Mouse (Mus musculus) kidney, postnatal 10 days (tissue): Measurements from ENCODE around the gene Cdkl4.
"Not testable (repeated sequence)": the region's sequence is repeated elsewhere in the genome, so short reads cannot be mapped to it uniquely, and the experiment has no call there.

Source experiments
- DNase-seq: peaks from one replicate; pipeline ENCODE4 v3.0.0; 2021; ENCODE audit warnings: mixed read lengths

Cdkl4 gene

GRCm38 (mm10) chr17:80577639-80578038 lies at the start of gene Cdkl4:
TSS of gene Cdkl4 (minus strand) at chr17:80577813.
- DNase-seq, result no peak

DNA sequence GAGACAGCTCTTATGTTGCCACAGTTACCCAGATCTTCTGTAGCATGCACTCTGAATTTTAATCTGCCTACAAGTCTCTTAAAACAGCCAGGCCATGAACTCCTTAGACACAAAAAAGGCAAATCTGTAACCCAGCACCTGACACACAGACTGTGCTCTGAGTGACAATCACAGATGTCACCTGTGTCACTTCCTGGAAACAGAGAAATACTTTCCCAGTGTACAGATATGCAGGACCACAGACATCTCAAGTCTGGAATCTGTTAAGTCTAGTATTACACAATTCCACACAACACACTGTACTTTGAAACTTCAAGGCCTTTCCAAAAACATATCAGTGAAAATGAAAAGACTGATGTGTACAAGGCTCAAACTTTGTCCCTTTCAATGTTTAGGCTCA lies 47.4 kb upstream of the Cdkl4 start:
- DNase-seq, result no peak

DNA sequence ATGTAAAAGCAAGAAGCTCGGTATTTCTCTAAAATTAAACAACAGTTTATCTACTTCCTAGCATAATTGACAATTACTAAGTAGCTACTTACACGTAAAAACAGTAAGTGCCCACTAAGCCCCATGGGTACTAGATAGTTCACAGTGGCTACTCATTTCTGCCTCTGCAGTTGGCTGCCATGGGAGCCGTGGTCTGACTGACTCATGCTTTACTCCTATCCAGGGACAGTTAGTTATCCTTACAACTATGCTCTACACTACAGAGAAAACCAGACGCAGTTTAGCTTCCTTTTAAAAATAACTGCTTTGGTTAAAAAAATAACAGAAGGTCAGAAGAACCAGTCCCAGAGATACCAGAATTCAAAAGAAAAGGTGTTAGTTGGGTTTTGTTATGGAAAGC lies 44.1 kb upstream of the Cdkl4 start:
- DNase-seq, result no peak

- DNase-seq, result peak; percentile 78
These were observed 43.3 kb upstream of the Cdkl4 start for GRCm38 (mm10) chr17:80620786-80621423.

DNA sequence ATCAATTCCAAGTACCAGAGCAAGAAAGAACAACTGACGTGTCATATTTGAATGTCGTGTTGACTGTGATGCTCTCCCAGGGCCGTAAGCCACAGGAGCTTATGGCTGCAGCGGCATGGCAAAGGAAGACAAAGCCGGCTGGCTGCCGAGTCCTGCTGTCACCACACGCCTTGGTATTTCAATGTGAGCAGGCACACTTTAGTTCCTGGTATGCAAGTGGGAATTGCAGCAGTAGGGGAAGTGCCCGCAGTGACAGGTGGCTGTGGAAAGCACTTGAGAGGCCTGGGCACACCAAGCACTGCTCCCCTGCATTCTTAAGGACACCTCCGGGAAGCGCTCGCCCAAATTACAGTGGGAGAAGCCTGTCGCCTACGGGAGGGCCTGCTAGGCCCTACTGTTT lies 41.9 kb upstream of the Cdkl4 start:
- DNase-seq, result no peak

DNA sequence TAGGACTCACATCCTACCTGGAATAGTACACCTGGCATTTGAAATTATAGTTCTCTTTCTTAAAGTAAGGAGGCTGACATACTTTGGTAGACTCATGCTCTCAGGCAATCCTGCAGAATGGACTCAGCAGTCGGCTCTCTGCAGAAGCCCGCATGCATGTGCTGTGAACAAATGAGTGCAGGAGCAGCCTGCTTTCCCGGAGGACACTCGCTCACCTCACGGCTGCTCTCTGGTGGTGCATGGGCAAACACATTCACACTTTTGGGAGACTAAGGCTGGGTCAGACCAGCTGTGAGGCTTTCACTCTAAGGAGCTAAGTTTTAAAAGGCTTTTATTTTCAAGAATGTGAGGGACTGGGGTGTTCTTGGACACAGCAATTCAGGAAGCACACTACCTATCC lies 41.3 kb upstream of the Cdkl4 start:
- no peak for DNase-seq

DNA sequence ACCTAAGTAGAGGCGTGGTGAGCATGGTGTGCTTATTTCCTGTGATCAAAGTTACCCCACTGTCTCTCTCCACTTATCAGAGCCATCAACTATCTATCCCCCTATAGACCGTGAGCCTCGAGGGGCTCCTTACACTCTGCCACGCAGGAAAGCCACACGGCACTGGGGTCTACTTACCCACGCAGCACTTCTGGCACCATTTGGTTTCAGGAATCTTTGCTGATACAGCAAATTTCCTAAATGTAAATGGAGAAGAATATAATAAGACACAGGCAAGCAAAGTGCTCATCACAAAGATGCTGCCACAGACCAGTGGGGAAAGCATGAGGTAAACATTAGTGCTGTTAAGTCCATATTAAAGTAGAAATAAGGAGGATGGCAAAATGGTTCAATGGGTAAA lies 26.2 kb upstream of the Cdkl4 start:
- no peak for DNase-seq

- no peak for DNase-seq
These were observed 25.5 kb upstream of the Cdkl4 start for GRCm38 (mm10) chr17:80603079-80603625.

DNA sequence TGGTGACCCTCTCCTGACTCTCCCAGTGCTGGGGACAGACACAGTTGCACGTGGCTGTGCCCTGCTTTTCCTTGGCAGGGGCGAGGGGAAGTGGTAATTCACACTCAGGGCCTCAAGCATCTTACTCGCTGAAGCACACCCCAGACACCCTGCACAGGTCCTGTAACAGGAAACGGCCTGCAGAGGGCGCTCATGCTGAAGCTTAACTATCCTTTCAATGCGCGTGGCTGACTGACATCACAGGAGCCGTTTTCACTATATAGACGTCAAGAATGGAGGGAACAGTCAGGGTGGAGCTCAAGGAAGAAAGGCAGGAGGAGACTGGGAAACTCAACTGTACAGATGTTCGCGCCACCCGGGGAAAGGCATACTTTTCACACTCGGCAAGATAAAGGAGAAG lies 23.8 kb upstream of the Cdkl4 start:
- DNase-seq, result peak; percentile 63

GRCm38 (mm10) chr17:80583051-80583450 lies 5.4 kb upstream of the Cdkl4 start:
- no peak for DNase-seq

DNA sequence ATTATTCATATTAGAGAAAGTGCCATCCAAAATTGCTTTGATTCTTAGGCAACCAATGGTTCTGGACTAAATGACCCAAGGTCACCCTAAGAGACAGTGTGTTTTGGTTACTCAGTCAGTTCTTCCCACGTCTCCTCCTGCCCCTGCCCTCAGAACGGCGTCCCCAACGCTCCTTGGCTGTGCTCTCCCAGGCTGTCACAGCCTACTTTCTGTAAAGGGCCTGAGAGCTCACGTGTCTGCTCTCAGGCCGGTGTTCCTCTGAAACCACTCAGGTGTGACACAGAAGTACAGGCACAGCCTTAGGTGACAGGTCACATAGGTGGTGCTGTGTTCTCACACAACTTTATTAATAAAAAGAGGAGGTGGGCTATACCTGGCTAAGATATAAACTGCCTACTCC lies 2.3 kb upstream of the Cdkl4 start:
- DNase-seq, result no peak

GRCm38 (mm10) chr17:80579089-80579488 lies 1.5 kb upstream of the Cdkl4 start:
- DNase-seq, result no peak

DNA sequence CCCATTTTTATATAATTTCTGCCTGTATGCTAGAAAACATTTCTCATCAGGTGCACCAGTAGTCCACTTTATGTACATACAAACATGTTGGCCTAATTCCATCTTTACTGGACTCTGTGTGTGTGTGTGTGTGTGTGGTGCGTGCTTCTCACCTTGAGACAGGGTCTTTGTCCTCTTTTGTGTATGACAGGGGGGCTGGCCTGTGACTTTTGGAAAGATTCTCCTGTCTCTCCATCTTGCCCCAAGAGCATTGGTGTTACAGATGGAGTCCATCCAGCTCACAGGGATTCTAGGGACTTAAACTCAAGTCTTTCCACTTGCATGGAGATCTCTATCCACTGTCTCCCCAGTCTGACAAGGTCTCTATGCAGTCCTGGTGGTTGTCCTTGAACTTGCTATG lies 428 bp upstream of the Cdkl4 start:
- DNase-seq, result no peak

- DNase-seq, result peak; percentile 72
These were observed 399 bp downstream of the Cdkl4 start for GRCm38 (mm10) chr17:80577214-80577613.

DNA sequence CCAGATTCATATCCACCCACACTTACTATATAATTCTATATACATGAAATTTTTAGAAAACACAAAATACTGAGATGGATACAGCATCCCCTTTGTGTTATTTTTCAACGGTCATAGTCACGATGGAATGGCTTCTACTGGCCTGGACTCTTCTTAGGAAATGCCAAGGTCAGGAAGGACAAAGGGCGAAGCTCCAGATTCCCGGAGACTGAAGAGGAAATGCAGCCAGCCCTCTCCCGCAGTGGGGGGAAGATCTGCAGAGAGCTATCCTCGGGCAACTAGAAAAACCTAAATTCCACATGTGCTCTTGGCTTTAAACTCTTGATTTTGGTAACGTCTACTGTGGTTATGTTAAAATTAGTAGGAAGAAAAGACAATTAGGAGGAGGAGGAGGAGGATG lies 2.6 kb downstream of the Cdkl4 start:
- DNase-seq, result peak; percentile 39

DNA sequence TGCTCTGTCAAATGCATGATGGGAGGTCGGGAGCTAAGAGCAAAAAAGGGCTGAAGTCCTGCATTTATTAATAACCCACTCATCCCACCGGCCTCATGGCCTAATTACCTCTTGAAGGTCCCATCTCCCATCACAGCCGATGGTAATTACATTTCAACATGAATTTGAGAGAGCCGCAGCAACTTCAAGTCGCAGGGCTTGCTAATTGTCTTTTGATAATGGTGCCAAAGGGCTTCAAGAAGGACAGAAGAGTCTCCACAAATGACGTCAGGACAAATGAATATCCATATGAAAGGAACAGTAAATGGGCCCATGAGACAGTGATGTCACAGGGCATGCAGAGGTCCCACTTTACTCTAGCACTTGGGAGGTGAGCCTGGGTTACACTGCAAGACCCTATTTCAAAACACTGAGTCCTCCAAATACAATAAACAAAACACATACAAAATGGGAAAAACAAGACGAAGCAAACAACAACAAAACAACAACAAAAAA lies 3.1 kb downstream of the Cdkl4 start:
- DNase-seq, result no peak

DNA sequence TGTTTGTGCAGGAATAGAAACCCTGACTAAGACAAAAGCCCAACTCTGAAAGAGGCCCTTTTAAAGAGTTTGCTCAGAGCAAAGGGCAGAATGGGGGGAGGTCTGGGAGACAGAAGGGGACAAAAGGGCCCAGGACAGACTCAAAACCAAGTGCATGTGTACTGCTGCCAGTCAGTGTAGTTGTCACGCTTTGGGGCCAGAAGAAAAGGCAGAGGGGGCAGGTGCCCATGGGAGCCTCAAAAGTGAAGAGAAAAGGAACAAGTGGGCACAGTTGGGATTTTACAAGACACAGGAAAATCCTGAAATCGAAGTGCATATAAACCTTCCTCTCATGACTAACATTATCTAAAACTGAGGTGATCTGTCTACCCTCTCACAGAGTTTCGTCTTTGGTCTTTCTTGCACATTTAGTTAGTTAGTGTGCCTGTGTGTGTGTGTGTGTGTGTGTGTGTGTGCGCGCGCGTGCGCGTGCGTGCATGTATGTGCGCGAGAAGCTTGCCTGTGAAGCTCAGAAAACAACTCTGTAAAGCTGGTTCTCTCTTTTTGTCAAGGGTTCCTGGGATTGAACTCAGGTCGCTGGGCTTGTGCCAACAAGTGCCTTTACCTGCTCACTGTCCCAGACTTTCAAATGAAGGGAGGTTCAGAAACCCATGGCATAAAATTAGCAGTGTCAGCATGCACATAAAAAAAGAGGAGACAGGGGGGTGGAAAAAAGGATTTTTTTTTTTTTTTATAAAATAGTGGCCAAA lies 5.3 kb downstream of the Cdkl4 start:
- no peak for DNase-seq

- DNase-seq, result no peak
These were observed 6.2 kb downstream of the Cdkl4 start for GRCm38 (mm10) chr17:80571460-80571859.

DNA sequence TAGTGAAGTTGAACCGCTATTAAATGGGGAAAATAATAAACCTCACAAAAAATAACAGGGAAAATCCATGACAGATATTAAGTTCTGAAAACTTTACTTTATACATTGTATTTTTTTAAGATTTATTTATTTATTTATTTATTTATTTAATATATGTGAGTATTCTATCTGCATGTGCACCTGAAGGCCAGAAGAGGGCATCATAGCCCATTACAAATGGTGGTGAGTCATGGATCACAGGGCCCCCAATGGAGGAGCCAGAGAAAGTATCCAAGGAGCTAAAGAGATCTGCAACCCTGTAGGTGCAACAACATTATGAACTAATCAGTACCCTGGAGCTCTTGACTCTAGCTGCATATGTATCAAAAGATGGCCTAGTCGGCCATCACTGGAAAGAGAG lies 7.9 kb downstream of the Cdkl4 start:
- DNase-seq, result not testable (repeated sequence)

DNA sequence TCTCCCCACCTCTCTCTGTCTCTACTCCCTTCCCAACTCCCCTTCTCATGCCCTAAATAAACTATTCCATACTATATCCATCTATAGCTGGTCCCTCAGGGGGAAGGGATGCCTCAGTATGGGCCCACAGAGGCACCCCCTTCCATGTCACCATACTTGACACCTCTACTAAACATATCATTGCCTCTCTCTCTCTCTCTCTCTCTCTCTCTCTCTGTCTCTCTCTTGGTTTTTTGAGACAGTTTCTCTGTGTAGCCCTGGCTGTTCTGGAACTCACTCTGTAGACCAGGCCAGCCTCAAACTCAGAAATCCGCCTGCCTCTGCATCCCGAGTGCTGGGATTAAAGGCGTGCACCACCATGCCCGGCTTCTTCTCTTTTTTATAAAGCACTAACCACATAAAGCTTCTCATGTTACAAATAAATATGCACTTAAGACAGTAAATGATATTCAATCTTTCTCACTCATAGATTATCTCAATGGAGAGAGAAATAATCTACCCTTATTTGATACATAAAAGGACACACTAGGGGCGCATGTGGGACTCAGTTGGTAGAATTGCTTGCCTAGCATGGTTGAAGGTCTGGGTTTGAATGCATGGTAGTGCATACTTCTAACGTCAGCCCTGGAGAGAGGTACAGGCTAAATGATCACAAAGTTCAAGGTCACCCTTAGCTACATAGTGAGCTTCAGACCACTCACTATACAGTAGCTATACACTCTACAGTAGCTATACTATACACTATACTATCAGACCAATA lies 8.6 kb downstream of the Cdkl4 start:
- no peak for DNase-seq

GRCm38 (mm10) chr17:80568441-80568840 lies 9.2 kb downstream of the Cdkl4 start:
- no peak for DNase-seq

- peak; percentile 26 for DNase-seq
These were observed 13.0 kb downstream of the Cdkl4 start for GRCm38 (mm10) chr17:80564611-80564924.

DNA sequence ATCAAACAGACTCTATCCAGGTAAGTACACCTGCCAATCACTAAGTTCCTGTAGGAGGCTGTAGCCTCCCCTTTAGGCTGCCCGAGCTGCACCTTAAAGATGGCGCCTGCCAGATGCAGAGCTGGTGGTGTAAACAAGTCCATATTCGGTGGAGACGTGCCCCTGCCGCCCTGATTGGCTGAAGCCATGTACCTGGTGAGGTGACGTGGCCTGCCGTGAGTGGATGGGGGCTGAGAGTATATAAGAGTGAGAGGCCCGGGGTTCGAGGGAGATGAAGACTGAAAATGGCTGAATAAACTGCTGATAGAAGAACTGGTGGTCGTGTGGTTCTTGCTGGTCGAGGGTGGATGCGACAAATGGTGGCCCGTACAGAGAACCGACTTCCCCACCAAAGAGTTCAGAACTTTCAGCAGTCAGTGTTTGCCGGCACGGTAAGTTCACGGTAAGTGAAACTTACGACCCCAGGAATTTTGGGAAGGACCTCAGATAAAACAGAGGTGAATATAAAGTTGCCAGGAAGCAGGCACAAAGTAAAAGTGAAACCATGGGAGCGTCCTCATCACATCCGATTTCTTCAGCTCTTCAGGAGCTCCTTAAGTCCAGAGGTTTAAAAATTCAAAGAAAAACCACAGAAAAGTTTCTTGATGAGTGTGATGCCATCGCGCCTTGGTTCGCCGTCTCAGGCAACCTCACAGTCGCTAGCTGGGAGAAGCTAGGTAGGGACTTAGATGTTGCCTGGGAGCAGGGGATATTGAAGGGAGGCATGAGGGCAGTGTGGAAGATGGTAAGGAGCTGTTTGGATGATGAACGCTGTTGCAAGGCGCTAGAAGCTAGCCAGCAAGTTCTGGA lies 13.6 kb downstream of the Cdkl4 start:
- not testable (repeated sequence) for DNase-seq
